Mouse (Mus musculus): ENCODE measurements at regions not wholly inside any gene's neighbourhood (a gene's known extent, or its start where the extent isn't known, plus 50 kb on each side); places are given as distances from the start of the nearest gene placed in this dataset.

DNA sequence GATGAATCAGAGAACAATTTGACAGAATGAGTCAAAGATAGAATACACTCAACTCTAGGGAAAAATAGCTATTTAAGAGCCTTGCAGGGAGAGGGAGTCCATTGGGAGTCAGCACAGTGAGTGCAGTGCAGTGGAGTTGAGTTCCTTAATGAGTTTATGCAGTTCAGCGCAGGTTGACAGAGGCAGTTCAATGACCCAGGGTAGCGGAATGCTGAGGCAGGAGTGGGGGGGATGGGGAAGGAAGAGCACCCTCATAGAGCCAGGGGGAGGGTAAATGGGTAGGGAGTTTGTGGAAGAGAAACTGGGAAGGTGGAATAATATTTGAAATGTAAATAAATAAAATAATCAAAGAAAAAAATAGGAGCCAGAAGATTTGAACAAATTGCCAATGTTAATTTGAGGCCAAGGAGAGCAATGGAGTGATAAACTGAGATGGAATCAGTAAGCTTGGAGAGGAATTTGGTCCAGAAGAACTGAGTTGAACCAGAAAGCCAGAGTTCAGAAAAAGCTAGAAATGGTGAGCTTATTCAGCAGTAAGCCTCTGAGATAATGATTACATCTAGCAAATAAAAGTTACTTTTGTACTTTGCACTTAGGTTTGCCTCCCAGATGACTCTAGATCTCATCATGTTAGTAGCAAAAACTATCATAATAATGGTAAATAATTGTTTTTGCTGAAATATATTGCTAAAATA is 209.6 kb upstream of the Nrg3 start:
- DNase-seq (ENCODE audit: low spot score in 2 of 2), result no peak

DNA sequence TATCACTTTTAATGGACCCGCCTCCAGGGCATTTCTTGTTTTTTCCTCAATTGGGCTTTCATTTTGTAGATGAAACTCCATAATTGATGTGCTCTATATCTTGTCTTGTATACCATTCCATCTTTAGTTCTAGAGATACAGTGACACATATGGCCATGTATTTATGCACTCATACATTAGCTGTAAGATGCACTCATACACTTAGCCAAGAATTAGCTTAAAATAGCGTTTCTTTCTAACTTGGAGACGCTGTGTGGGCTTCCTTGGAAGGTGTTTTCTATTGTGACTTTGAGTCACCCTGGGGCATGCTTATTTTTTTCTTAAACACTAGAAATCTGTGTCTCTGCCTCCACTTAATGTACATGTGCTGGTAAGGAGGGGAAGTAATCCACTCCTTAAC is 205.3 kb upstream of the Nrg3 start:
- no peak for DNase-seq (ENCODE audit: low spot score in 2 of 2)

DNA sequence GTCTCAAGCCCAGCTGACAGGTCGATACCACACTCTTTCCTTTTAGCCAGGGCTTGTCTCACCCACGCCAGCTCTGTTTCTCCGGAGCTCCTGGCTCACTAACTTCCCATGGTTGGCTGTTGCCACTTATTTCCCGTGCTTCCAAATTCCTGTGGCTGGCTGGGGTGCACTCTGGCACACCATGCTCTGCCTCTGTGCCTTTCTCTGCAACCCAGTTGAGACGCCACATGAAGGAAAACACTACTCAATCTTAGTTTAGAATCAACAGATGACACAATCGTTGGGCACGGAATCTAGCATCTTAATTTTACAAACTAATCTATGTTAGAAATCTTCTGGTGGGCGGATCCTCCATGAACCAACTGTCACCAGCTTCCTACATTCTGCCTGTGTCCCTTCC is 204.7 kb upstream of the Nrg3 start:
- peak; percentile 4 to 6 for DNase-seq (ENCODE audit: low spot score in 2 of 2)

DNA sequence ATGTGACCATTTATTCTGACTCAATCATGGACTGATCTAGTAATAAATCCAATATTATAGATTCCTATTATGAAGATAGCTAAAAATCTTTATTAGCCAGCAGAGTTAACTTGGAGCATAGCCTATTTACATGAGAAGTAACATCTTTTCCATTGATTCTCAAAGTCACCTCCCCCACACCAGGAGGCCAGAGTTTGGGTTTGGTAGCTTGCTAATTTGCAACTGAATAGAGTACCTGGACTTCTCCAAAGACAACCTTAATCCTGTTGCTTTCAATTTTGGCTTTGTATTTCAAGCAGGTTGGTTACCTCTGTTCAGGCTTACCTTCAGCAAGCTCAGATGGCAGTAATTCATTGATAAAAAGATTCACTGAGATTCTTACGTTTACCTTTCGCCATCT is 165.9 kb upstream of the Nrg3 start:
- DNase-seq (ENCODE audit: low spot score in 2 of 2), result no peak
